Mouse (Mus musculus) adrenal gland, postnatal 36 days (tissue): Measurements from ENCODE around the gene Yipf7. TPM values are rescaled to one million over a fixed set of nuclear protein-coding genes. Genes with fewer than 3 reads are reported as not detected.

Experiments used
- DNase-seq, 2 experiments: peaks; one replicate each; pipeline ENCODE4 v3.0.0; 2021; ENCODE audit warnings: mixed read lengths in 1 of 2
- long read RNA-seq, 2 experiments: library from polyadenylated mRNA; stranded (forward); transcript quantifications; one replicate each; pipeline ENCODE4 v2.0.0; 2021; ENCODE audit warnings: borderline sequencing depth in 2 of 2
- total RNA-seq, 2 experiments: library from RNA; stranded (reverse); gene quantifications; 2 replicates each; pipeline ENCODE4 v1.2.3; 2021

The Yipf7 gene
- not detected for total RNA-seq
- long read RNA-seq, experiment 1 = 0 reads
- long read RNA-seq, experiment 2 = 0 reads

DNA sequence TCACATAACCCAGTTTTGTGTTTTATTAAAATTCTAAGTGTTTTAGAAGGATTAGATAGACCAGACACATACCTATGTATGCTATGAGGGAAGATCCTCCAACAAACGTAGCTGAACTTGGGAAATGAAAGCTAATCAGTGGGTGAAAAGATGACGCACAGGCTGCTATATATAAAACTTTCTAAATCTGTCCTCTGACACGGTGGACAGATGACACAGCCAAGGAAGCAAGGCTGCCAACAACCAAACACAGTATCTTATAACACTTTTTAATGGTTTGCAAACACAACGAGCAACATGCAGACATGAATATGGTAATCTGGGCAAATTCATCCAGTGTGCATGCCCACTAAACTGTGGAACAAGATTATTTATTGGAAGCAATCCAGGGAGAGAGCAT, at the start of gene Yipf7:
Gene Yipf7 (minus strand): TSS at position 160 of the 400 bp plus-strand sequence.
- no peak for DNase-seq

DNA sequence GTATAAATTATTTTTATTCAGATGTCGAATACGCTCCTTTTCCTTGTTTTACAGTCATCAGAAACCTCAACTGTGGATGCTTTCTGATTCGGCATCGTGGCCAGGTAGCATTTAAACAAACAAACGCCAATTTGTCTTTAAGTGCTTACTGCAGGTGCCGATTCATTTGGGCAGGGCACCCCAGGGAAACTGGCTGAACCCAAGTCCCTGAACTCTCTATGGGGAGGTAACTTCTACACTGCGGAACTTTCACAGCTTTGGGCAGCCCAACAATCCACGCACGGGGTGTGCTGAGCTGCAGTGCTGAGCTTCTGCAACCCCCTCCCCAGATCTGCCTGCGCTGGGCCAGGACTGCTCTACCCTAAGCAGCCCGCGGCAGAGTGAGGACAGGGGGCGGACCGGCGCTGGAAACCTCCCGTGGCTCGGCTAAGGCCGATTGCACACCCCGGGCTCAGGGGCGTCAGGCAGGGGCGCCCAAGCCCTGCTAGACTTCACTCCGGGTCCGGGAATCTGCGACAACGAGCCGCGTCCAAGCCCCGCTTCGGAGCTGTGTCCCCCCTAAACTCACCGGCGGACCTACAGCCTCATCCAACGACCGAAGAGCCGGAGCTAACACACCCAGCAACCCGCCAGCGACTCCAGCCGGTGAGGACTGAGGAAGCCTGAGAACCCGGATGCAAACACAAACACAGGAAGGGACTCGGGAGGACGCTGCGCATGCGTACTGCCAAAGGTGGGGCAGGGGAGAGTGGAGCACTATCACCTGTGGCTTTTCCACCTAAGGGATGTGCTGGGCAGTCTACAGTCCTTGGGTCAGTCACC, 49.4 kb upstream of the Yipf7 start, which contains the start of gene Gnpda2:
Gene Gnpda2 (minus strand): TSS at position 701 of the 822 bp plus-strand sequence.
- DNase-seq = peak; percentile 85 to 90

GRCm38 (mm10) chr5:69557404-69557935, 15.0 kb upstream of the Yipf7 start:
- peak in 1 of 2 experiments; percentile 6 for DNase-seq

- peak; percentile 93 to 95 for DNase-seq
Observed at GRCm38 (mm10) chr5:69556628-69557403, 14.4 kb upstream of the Yipf7 start, which contains the start of gene Guf1. TSS of gene Guf1 (plus strand) at chr5:69556923.

DNA sequence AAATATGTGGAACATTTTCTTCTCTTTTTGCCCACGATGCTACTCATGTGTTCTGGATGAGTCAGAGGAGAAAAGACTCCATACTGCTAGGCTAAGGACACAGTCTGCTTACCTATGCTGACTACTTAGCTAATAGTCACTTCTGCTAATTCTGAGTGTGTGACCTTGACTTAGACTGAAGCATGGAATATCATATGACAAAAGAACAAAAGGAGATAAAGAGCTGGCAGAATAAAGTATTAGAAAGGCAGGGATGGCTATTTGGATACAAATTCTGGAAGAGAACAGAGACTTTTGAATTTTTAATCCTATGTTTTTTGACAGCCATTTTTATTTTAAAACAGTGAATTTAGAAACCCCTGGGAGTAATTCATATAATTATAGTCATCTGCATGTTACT, 768 bp downstream of the Yipf7 start:
- DNase-seq = no peak

DNA sequence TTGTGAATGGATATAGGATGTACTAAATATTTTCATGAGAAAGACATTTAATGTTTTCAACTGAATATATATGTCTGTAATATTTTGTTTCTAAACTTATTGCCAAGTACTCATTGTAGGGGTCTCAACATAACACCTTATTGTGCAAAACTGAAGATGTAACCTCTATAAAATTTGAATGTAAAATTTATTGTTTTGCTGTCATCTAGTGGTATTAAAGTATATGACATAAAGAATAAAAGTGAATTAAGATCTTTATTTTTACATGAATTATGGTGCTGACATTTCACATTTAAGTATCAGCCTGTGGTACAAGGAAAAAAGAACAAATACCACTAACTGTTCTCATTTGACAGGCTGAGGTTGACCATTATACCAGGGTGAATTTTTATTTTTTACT, 18.5 kb downstream of the Yipf7 start:
- DNase-seq = no peak

DNA sequence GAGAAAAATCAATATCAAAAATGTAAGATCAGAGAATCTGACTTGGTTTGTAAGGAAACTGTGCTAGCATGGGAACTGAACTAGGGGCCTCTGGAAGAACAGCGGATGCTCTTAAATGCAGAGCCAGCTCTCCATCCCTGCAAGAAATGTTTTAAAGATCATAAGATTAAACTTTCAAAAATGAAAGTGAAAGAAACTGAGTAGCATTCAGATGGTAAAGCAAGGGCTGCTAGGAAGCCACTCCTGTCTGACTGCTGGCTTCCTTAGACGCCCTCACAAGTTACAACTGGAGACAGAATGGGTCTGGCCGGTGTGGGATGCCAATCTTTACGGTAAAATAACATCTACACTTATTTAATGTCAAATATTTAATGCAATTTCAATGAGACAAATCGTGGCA, 20.4 kb downstream of the Yipf7 start:
- no peak for DNase-seq

DNA sequence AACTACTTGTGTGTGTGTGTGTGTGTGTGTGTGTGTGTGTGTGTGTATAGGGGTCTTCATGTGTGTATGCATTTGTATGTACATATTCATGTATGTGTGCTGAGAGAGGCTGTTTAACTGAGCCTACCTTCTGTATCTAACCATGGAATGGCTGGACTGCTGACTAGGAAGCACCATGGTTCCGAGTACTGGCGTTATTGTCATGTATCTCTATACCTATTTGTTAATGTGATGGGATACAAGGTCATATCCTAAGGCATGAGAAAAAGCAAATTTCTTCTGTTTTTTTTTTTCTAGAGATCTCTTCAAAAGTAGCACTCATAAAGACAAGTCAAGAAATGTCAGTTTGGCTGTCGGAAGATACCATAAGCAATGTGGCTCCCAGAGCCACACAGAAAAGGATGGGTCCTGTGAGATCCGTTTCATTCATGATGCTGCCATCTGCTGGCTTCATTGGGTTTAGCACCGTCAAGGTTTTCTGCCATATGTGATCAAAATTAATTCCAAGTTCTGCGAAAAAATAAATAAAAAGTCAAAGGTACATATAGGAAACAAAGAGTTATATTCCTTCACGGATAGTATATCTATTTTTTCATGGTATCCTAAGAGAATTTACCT, 21.7 kb downstream of the Yipf7 start:
- DNase-seq = peak; percentile 30 to 60

DNA sequence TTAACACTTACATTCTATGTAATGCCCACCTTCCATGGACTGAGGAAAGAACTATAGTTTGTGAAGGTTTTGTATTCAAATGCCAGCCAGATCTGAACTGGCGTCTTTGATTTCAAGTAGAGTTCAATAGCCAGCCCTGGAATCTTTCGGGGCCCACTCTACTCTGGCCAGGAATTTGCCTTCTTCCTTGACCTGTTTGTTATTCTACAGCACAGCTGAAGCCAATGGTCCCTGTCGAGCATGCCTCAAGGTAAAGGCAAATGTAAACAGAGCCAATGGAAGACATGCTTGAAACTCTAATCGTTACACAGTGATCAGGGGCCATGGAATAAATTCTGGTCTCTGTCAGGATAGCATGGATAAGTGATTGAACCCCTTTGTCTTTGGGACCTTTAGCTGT, 30.2 kb downstream of the Yipf7 start:
- DNase-seq = no peak

- DNase-seq = no peak
Observed at GRCm38 (mm10) chr5:69511631-69512030, 30.8 kb downstream of the Yipf7 start.

GRCm38 (mm10) chr5:69507045-69507444, 35.4 kb downstream of the Yipf7 start:
- no peak for DNase-seq

DNA sequence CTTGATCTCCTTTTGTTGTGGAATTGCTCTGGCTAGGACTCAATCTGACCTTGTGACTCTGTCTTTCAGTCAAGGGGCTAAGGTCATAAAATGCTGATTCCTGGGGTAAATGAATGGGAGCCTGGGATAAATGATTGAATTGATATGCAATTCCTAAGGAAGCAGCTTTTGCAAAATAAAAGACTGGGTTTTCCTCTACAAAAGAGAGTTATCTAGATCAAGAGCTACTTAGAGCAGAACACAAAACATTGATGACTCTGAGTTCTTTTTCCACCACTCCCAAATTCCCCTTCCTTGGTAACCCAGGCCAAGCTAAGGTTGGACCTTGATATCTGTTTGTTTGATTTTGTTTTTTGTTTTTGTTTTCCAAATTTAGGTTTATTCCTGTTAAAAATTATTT, 53.4 kb downstream of the Yipf7 start:
- no peak for DNase-seq

GRCm38 (mm10) chr5:69467520-69467919, 74.9 kb downstream of the Yipf7 start:
- no peak for DNase-seq

Other genes with a start within 250 kb of the Yipf7 start
- gene Kctd8, start 201.0 kb downstream of the Yipf7 start, total RNA-seq = under 1 TPM; 0.17 to 0.20 TPM
- gene Guf1, start 14.3 kb upstream of the Yipf7 start, total RNA-seq = 10 to 100 TPM; 18.7 to 22.0 TPM
- gene Gnpda2, start 49.7 kb upstream of the Yipf7 start, total RNA-seq = 10 to 100 TPM; 15.3 to 25.2 TPM